Mouse (Mus musculus) forebrain, embryonic 12.5 days (tissue): ENCODE measurements around the gene Rtp4. TPM values are rescaled to one million over a fixed set of nuclear protein-coding genes. Genes with fewer than 3 reads are reported as not detected.

Experiments
- ATAC-seq: fragments of 200-750 bp; cut with Nextera tagmentation; 2 replicates; pipeline ENCODE4 v1.8.0; 2017; ENCODE audit warnings: moderate TSS enrichment; ENCODE audit not compliant: low FRiP score
- H3K27ac ChIP-seq: fragments of 300-500 bp; sonication (generic); 2 replicates; pipeline ENCODE4 v1.5.1; 2016; ENCODE audit warnings: mild to moderate bottlenecking
- H3K27me3 ChIP-seq: fragments of 300-500 bp; sonication (generic); 2 replicates; pipeline ENCODE4 v1.6.1; 2016; ENCODE audit warnings: mild to moderate bottlenecking
- H3K36me3 ChIP-seq: fragments of 300-500 bp; sonication (generic); replicated peaks from 2 replicates; pipeline ENCODE4 v1.6.1; 2016; ENCODE audit warnings: mild to moderate bottlenecking
- H3K4me1 ChIP-seq: fragments of 300-500 bp; sonication (generic); 2 replicates; pipeline ENCODE4 v1.6.1; 2016
- H3K4me2 ChIP-seq: fragments of 300-500 bp; sonication (generic); 2 replicates; pipeline ENCODE4 v1.6.1; 2016; ENCODE audit warnings: mild to moderate bottlenecking, moderate library complexity
- H3K4me3 ChIP-seq: fragments of 300-500 bp; sonication (generic); replicated peaks from 2 replicates; pipeline ENCODE4 v1.5.1; 2016; ENCODE audit warnings: mild to moderate bottlenecking
- H3K9ac ChIP-seq: fragments of 300-500 bp; sonication (generic); 2 replicates; pipeline ENCODE4 v1.6.1; 2016; ENCODE audit warnings: mild to moderate bottlenecking
- H3K9me3 ChIP-seq: fragments of 300-500 bp; sonication (generic); 2 replicates; pipeline ENCODE4 v1.6.1; 2016
- WGBS: fragments of 180-500 bp; shearing (Covaris S2); methylation state at CpG from one replicate; pipeline ENCODE4 v1.1.7; 2016; 5-methylcytosine and 5-hydroxymethylcytosine counted together
- polyA plus RNA-seq: library from polyadenylated mRNA; unstranded; fragments of >200 nt; fragmentation: Nextera tagmentation; extraction: Ambion mirVana; gene quantifications from 2 replicates; pipeline ENCODE4 v1.2.1, GENCODE M21; 2016

Rtp4 gene
- 2.0 and 2.5 TPM in 2 replicates for polyA plus RNA-seq

DNA sequence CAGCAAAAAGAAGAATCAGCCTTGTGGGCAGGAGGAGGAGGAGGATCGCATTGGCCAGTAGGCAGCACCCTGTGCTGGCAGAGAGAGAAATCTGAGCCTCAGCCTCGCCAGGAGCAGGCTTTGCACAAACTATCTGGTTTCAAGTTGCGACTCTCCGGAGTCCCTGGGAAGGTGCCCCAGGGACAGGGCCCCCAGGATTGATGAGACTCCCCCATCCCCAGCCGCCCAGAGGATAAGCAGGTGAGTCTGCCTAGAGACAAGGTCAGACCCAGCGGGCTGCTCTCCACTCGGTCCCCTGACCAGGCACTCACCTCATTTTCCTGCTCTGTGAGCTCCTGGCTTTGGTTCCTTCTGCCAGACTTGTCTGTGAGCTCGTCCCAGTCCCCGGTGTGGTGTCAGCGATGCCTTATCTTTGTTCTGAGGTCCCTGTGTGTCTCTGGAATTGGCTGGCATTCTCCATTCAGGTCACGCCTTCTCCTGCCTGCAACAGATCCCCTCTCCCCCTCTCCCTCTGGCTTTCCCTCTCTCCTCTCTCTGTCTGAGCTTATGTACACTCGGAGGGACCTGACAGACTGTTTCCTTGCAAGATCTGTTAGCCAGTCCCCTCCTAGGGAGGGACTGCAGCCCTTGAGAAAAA, at the start of gene Rtp4, which contains the start of gene Masp1:
Rtp4 (plus strand) TSS at position 57 of the 637 bp plus-strand sequence.
Masp1 (minus strand) TSS at position 581 of the 637 bp plus-strand sequence.
- peak; percentile 80 for ATAC-seq
- Histone ChIP-seq H3K36me3 (no peaks in the 10 kb centered on the region), H3K4me1 (peaks cover 63% of the 10 kb centered on the region), H3K9ac (peak within 1 kb of the TSS; percentile 70), H3K27me3 (no peaks in the 10 kb centered on the region), H3K27ac (peak within 1 kb of the TSS; percentile 93), H3K9me3 (no peaks in the 10 kb centered on the region), H3K4me3 (peak within 1 kb of the TSS; percentile 54), H3K4me2 (peak within 1 kb of the TSS; percentile 69)
- 2% methylated on average over 12 of the region's 12 CpGs for WGBS

DNA sequence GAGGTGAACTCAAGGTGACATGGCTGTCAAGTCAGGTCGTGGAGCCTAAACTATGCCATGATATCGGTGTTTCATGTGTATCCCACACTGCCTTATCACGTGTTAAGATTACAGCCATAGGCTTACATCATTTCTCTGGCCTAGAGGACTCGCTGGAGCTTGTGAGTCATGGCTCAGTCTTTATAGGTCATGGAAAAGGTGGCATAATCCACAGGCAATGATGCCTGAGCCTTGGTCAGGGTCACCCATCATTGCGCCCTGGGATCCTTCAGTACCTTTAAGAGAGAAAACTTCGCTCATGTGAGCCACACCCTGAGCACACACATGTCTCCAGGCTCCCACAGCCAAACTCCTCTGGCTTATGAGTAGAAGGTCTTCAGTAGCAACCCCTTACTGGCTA, 48.5 kb upstream of the Rtp4 start:
- Histone ChIP-seq H3K27ac (no peak overlapping the region), H3K4me1 (no peaks in the 10 kb centered on the region), H3K36me3 (peaks cover 35% of the 10 kb centered on the region), H3K4me3 (no peak overlapping the region), H3K4me2 (no peak overlapping the region), H3K9me3 (no peaks in the 10 kb centered on the region), H3K27me3 (no peaks in the 10 kb centered on the region), H3K9ac (no peak overlapping the region)
- no peak for ATAC-seq
- WGBS = 95% methylated on average over 6 of the region's 6 CpGs

DNA sequence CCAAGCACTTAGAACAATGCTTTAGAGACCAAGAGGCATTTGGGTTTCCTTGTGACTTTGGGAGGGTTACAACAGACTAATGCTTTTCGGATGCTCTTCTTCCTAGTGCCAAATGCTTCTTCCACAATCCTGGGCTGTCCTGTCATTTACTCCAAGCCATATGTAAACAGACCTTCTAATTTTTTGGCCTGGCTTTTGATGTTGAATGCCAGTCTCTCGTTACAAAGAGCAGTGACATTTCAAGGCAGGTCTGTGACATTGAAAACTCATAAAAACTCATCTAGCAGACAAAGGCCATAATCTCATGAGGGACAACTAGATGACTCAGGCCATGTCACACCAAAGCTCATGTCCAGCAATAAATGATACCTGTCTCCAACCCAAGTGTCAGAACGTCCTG, 48.0 kb upstream of the Rtp4 start:
- Histone ChIP-seq H3K27me3 (no peaks in the 10 kb centered on the region), H3K27ac (no peak overlapping the region), H3K4me1 (no peaks in the 10 kb centered on the region), H3K4me3 (no peak overlapping the region), H3K4me2 (no peak overlapping the region), H3K36me3 (peaks cover 35% of the 10 kb centered on the region), H3K9ac (no peak overlapping the region), H3K9me3 (no peaks in the 10 kb centered on the region)
- WGBS = 65% methylated on average over 3 of the region's 3 CpGs
- ATAC-seq = no peak

DNA sequence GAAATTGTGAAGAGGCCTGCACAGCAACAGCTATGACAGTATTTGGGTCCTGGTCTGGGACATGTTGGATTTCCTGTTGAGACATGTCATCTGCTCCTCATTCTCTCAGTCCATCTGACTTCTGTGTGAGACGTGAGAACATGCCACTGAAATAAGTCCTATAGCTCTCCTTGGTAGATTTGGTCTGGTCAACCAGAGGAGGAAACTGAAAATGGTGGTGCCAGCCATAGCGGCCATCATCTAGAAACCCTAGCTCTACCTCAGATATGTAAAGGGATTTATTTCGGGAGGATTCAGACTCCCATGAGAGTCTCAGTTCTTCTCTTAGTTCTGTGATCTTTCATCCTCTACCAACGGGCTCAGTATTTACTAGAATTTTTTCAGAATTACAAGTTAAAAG, 44.4 kb upstream of the Rtp4 start:
- Histone ChIP-seq H3K27ac (no peak overlapping the region), H3K4me2 (no peak overlapping the region), H3K9ac (no peak overlapping the region), H3K9me3 (no peaks in the 10 kb centered on the region), H3K4me1 (no peaks in the 10 kb centered on the region), H3K27me3 (no peaks in the 10 kb centered on the region), H3K36me3 (peaks cover 12% of the 10 kb centered on the region), H3K4me3 (no peak overlapping the region)
- ATAC-seq = no peak
- 86% methylated on average over 4 of the region's 4 CpGs for WGBS

DNA sequence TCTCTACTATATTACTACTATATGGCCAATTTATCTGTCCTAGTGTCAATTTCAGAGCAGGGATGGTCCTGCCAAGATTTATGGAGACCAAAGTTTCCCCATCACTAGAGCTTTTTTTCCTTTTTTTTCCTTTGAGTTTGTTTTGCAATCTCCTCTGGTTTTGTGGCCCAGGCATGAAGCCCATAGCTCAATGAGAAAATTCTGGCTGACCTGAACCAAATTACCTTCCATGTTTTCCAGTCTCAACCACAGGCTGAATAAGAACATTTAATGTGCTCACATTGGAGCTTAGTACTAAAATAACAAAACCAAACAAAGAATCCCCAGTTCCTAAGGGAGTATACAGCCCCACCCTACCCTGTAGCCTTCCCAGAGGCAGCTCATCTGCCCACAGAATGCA, 43.5 kb upstream of the Rtp4 start:
- no peak for ATAC-seq

DNA sequence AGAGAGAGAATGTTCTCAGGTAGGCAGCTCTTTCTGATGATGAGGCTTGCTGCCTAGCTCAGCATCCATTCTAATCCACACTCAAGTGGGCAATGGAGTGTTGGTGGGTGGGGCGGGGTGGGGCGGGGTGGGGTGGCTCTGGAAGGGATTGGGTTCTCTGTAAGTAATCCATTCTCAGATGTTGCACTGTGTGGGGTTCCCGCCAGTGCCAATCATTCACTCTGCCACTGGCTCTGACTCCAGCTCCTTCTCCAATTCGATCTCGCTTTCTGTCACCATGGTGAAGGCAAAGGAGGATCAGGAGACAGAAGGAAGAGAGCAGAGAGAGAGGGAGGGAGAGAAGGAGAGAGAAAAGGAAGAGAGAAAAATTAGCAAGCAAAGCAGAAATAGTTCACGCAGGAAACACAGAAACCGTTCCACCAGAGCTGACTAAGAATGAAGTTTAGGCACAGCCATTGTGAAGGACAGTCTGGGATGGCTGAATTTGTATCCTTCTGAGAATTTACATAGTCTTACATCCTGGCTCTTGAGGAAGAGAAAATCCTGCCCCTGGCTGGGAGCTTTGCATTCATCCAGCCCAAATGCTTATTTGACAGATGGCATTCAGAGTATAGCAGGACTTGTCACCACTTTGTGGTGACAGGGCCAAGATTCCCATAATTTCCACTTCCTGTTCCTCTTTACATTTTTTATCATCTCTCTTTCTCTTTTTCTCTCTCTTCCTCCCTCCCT, 40.1 kb upstream of the Rtp4 start:
- 74% methylated on average over 7 of the region's 7 CpGs for WGBS
- H3K9me3 ChIP-seq = no peaks in the 10 kb centered on the region
- no peak overlapping the region for H3K4me3 ChIP-seq
- no peak overlapping the region for H3K9ac ChIP-seq
- H3K4me2 ChIP-seq = no peak overlapping the region
- no peaks in the 10 kb centered on the region for H3K27me3 ChIP-seq
- H3K27ac ChIP-seq = no peak overlapping the region
- H3K4me1 ChIP-seq = peaks cover 3% of the 10 kb centered on the region; the same call in 1 of the 2 replicates
- ATAC-seq = no peak
- H3K36me3 ChIP-seq = peaks cover 25% of the 10 kb centered on the region

More for the DNA sequence above, 43.5 kb upstream of the Rtp4 start:
- Histone ChIP-seq H3K36me3 (peaks cover 6% of the 10 kb centered on the region; the same call in 1 of the 2 replicates), H3K9me3 (no peaks in the 10 kb centered on the region), H3K4me2 (no peak overlapping the region), H3K4me1 (no peaks in the 10 kb centered on the region), H3K27ac (no peak overlapping the region), H3K4me3 (no peak overlapping the region), H3K27me3 (no peaks in the 10 kb centered on the region), H3K9ac (no peak overlapping the region)

DNA sequence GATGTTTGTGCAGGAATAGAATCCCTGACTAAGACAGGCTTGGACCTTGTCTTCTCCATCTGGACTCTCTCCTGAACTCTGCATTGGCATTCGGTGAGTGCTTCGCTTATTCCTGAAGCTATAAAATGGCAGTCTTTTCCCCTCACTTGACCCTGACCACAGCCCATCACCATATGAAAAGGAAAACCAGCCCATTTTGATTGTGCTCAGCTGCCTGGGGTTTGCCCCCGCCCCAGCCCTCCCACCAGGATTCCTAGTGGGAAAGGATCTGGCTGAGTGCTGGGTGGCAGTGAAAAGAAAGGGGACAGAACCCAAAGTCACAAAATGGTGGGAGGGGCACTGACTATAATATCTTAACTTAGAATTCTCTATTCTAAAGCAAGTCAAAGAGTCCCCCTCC, 37.9 kb upstream of the Rtp4 start:
- no peak overlapping the region for H3K9ac ChIP-seq
- H3K27ac ChIP-seq = no peak overlapping the region
- H3K36me3 ChIP-seq = peaks cover 32% of the 10 kb centered on the region
- no peak for ATAC-seq
- no peaks in the 10 kb centered on the region for H3K27me3 ChIP-seq
- no peaks in the 10 kb centered on the region for H3K9me3 ChIP-seq
- H3K4me2 ChIP-seq = no peak overlapping the region
- peaks cover 3% of the 10 kb centered on the region; the same call in 1 of the 2 replicates for H3K4me1 ChIP-seq
- WGBS = 30% methylated on average over 3 of the region's 3 CpGs
- no peak overlapping the region for H3K4me3 ChIP-seq

DNA sequence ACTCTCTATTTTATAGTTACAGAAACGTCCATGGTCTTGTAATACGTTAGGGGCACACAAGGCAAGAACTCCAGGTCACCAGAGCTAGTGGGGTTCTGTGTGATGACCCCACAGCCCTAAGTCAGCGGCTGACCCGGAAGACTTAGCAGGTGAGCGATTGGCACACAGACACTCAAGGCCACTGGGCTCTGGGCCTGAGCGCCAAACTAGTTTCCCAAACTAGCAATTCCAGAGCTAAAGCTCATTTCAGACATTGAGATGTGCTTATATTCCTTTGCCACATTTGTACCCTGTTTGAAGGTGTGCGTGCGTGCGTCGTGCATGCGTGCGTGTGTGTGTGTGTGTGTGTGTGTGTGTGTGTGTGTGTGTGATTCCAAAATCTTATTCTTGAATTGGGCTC, 37.2 kb upstream of the Rtp4 start:
- no peak overlapping the region for H3K27ac ChIP-seq
- 93% methylated on average over 12 of the region's 12 CpGs for WGBS
- H3K4me1 ChIP-seq = peaks cover 3% of the 10 kb centered on the region; the same call in 1 of the 2 replicates
- 0 out of 2 replicates have a peak, but pooled peaks cover 3% of the 10 kb centered on the region for H3K27me3 ChIP-seq
- peaks cover 38% of the 10 kb centered on the region for H3K36me3 ChIP-seq
- H3K4me3 ChIP-seq = no peak overlapping the region
- H3K9ac ChIP-seq = no peak overlapping the region
- no peak for ATAC-seq
- H3K9me3 ChIP-seq = no peaks in the 10 kb centered on the region
- H3K4me2 ChIP-seq = no peak overlapping the region

DNA sequence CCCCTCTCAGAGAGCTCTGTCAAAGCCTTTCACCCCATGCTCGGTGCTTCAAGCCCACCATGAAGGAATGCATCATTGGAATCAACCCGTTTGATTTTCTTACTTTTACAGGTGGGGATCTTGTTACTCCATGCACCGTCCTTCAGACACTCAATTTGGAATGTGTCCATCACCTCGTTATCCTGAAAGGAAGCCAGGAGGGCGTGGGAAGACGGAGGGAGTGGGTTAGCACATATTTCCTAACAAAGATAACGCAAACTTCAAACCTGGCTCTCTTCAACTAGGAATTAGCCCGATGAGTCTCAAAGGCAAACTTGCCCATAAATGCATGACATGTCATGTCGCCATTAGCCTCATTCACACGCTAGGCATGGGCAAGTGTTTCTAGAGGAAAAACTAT, 36.8 kb upstream of the Rtp4 start:
- WGBS = 78% methylated on average over 10 of the region's 10 CpGs
- no peaks in the 10 kb centered on the region for H3K9me3 ChIP-seq
- no peak overlapping the region for H3K9ac ChIP-seq

DNA sequence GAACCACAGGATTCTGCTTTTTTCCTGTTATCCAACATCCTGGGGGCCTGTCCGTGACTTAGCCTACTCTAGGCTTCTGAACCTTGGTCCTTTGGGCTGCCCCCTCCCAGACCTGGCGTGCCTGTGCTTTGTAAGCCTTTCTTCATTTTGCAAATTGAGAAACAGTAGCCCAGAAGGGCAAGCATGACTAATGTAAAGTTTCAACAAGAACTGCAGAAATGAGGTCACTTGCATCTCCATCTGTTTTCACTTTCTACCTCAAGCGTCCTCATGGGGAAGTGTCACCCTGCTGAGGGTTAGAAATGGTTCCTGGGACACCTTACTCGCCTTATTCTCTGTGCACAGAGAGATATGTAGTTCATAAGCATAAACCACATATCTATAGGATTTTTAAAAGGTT, 27.3 kb upstream of the Rtp4 start:
- Histone ChIP-seq H3K4me2 (no peak overlapping the region), H3K4me3 (no peak overlapping the region), H3K27me3 (peaks cover 30% of the 10 kb centered on the region), H3K4me1 (peaks cover 8% of the 10 kb centered on the region), H3K9ac (no peak overlapping the region), H3K36me3 (peaks cover 45% of the 10 kb centered on the region), H3K27ac (no peak overlapping the region), H3K9me3 (no peaks in the 10 kb centered on the region)
- WGBS = 79% methylated on average over 4 of the region's 4 CpGs
- ATAC-seq = no peak

More for the DNA sequence above, 36.8 kb upstream of the Rtp4 start:
- H3K4me1 ChIP-seq = peaks cover 3% of the 10 kb centered on the region; the same call in 1 of the 2 replicates
- no peak overlapping the region for H3K4me3 ChIP-seq
- peaks cover 41% of the 10 kb centered on the region for H3K36me3 ChIP-seq
- no peak for ATAC-seq
- 0 out of 2 replicates have a peak, but pooled peaks cover 3% of the 10 kb centered on the region for H3K27me3 ChIP-seq
- H3K27ac ChIP-seq = no peak overlapping the region
- no peak overlapping the region for H3K4me2 ChIP-seq

DNA sequence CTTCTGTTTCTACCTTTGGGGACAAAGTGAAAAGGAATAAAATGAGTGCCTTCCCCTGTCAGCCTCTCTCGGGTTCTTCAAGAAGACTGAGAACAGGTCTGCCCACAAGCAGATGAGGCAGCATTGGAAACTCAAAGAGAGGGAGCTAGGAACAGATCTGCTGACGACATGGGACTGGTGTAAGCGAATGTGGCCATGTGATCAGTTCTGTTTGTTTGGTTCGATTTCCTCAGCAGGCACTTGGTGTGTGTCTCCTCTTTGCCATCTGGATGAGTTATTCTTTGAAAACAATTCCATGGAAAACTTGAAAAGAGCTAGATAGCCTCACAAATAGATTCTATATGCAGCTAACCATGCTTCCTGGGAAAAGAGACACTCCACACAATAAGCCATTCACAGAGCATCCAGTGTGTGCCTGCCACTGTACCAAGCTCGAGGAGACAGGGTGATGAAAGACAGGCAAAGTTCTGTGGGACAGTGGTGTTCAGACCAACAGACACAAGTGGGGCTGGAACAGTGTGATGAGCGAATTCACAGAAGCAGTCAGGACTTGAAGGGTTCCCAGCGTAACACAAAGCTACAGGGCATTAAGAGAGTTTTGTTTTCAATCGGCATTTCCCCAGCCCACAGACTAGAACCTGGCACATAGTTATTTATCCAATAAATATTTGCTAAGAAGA, 23.7 kb upstream of the Rtp4 start:
- Histone ChIP-seq H3K27me3 (peaks cover 53% of the 10 kb centered on the region), H3K9ac (no peak overlapping the region), H3K9me3 (no peaks in the 10 kb centered on the region), H3K4me2 (no peak overlapping the region), H3K36me3 (peaks cover 36% of the 10 kb centered on the region), H3K4me1 (peaks cover 21% of the 10 kb centered on the region), H3K27ac (no peak overlapping the region), H3K4me3 (no peak overlapping the region)
- no peak for ATAC-seq
- WGBS = 68% methylated on average over 8 of the region's 8 CpGs

DNA sequence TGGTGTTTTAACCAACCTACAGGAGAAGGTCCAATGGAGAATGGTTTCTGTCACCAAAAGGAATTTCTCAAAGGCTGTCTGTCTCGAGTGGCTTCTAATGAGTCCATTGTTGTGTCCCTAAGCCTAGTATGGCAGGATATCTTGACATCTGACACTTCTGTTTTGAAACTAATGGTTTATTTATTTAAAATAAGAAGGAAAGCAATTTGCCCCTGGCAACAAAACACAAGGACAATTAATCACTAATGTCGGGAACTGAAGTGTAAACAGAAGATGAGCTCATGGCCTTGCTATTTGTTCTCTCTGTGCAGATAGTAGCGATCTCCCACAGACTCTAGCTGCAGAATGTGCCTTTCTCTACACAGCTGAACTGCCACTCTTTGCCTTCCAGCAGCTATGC, 22.7 kb upstream of the Rtp4 start:
- Histone ChIP-seq H3K27me3 (peaks cover 56% of the 10 kb centered on the region), H3K9me3 (no peaks in the 10 kb centered on the region), H3K27ac (no peak overlapping the region), H3K36me3 (peaks cover 28% of the 10 kb centered on the region), H3K9ac (no peak overlapping the region), H3K4me1 (peaks cover 21% of the 10 kb centered on the region), H3K4me2 (no peak overlapping the region), H3K4me3 (no peak overlapping the region)
- peak; percentile 71; the same call in 1 of the 2 replicates for ATAC-seq
- WGBS = 4% methylated on average over 3 of the region's 3 CpGs
